Mouse (Mus musculus): Measurements from ENCODE around the gene Cenpc1. TPM values are rescaled to one million over a fixed set of nuclear protein-coding genes. Genes with fewer than 3 reads are reported as not detected.

Gene Cenpc1
- polyA plus RNA-seq, 1 experiment from 2014 or later: 11.6 TPM

GRCm38 (mm10) chr5:85962791-85963190 is 102.6 kb downstream of the Cenpc1 start:
- 87% methylated on average over 7 of the region's 7 CpGs for WGBS
- H3K27ac ChIP-seq (replicated peaks): no peak overlapping the region
- H3K27me3 ChIP-seq (ENCODE audit: control insufficient read depth, insufficient read depth, low read length): no peaks in the 10 kb centered on the region
- H3K9ac ChIP-seq (ENCODE audit: low read length): no peak overlapping the region
- no peaks in the 10 kb centered on the region for H3K9me3 ChIP-seq (ENCODE audit: control insufficient read depth, low read length)
- no peak overlapping the region for H3K4me2 ChIP-seq (replicated peaks; ENCODE audit: low read depth)
- ATAC-seq (ENCODE audit: low FRiP score, low TSS enrichment): no peak
- no peaks in the 10 kb centered on the region for H3K36me3 ChIP-seq (ENCODE audit: control insufficient read depth, insufficient read depth, low read length)
- no peaks in the 10 kb centered on the region for H3K4me1 ChIP-seq (replicated peaks; ENCODE audit: control insufficient read depth, insufficient read depth)
- DNase-seq (ENCODE audit: low spot score): no peak
- TF ChIP-seq EP300 (optimal IDR thresholded peaks at IDR 0.05) (no peak), CTCF (IDR thresholded peaks at IDR 0.05; ENCODE audit: low read depth) (no peak)
- H3K4me3 ChIP-seq (ENCODE audit: low read depth, low read length): no peak overlapping the region

Other genes with a start within 250 kb of the Cenpc1 start
- gene Stap1, start 6.2 kb upstream of the Cenpc1 start, polyA plus RNA-seq (2015; fragmentation: Nextera tagmentation; extraction: Ambion mirVana): 0.22 and 0.28 TPM in 2 replicates
- 4.0 and 4.3 TPM in 2 replicates for gene Uba6, start 107.2 kb upstream of the Cenpc1 start, polyA plus RNA-seq (2015; fragmentation: Nextera tagmentation; extraction: Ambion mirVana)
- gene Gnrhr, start 132.3 kb upstream of the Cenpc1 start, polyA plus RNA-seq (2015; fragmentation: Nextera tagmentation; extraction: Ambion mirVana): not detected in 2 replicates
- not detected in 2 replicates for gene Tmprss11c, start 223.7 kb upstream of the Cenpc1 start, polyA plus RNA-seq (2015; fragmentation: Nextera tagmentation; extraction: Ambion mirVana)